Mouse (Mus musculus) CH12.LX (cell line): ENCODE results near the gene Cog2. TPM values are rescaled to one million over a fixed set of nuclear protein-coding genes. Genes with fewer than 3 reads are reported as not detected.

Experiments used
- DNase-seq: peaks from one replicate; pipeline ENCODE4 v3.0.0-alpha.2; 2013; ENCODE audit errors: extremely low read depth
- H3K27ac ChIP-seq: 2 replicates; pipeline ENCODE4 v1.5.1; 2012; ENCODE audit warnings: low read depth, mild to moderate bottlenecking, control low read depth, moderate library complexity; ENCODE audit not compliant: insufficient read depth
- H3K27me3 ChIP-seq: replicated peaks from 2 replicates; pipeline ENCODE3; 2012; ENCODE audit warnings: inconsistent platforms
- H3K36me3 ChIP-seq, 2 experiments: replicated peaks in 1 of 2; 2 replicates each; pipeline versions ENCODE3 to v1.6.1; 2012; ENCODE audit warnings: inconsistent platforms in 1 of 2, low read length in 1 of 2, mild to moderate bottlenecking in 1 of 2, mixed read lengths in 1 of 2, moderate library complexity in 1 of 2; ENCODE audit not compliant: control insufficient read depth in 1 of 2, insufficient read depth in 1 of 2
- H3K4me1 ChIP-seq, 2 experiments: 2 replicates each; pipeline ENCODE4 v1.6.1; 2012; ENCODE audit warnings: inconsistent platforms in 1 of 2, moderate library complexity in 1 of 2; ENCODE audit not compliant: insufficient read depth in 2 of 2, control insufficient read depth in 1 of 2
- H3K4me2 ChIP-seq: 2 replicates; pipeline ENCODE4 v1.6.1; 2012; ENCODE audit warnings: low read depth, mild to moderate bottlenecking, control low read depth; ENCODE audit not compliant: poor library complexity, insufficient read depth, severe bottlenecking
- H3K4me3 ChIP-seq, 3 experiments: fragments of 150-350 bp in 1 of 3; sonication (generic) in 1 of 3; replicated peaks in 1 of 3; 2 replicates each; pipeline versions ENCODE3 to v1.5.1; 2011 to 2012; ENCODE audit warnings: low read depth in 2 of 3, low read length in 2 of 3, mild to moderate bottlenecking in 2 of 3, moderate library complexity in 2 of 3, control low read depth in 1 of 3, improper control_type of control experiment in 1 of 3, inconsistent platforms in 1 of 3, mixed read lengths in 1 of 3; ENCODE audit not compliant: poor library complexity in 1 of 3
- H3K79me2 ChIP-seq: replicated peaks from 2 replicates; pipeline ENCODE4 v1.6.1; 2012; ENCODE audit warnings: mild to moderate bottlenecking, moderate library complexity; ENCODE audit not compliant: control insufficient read depth, poor library complexity, insufficient read depth, severe bottlenecking; ENCODE audit errors: extremely low read depth
- H3K9ac ChIP-seq: 2 replicates; pipeline ENCODE4 v1.6.1; 2012; ENCODE audit warnings: low read depth, mild to moderate bottlenecking, control low read depth, moderate library complexity; ENCODE audit not compliant: insufficient read depth
- H3K9me3 ChIP-seq: replicated peaks from 2 replicates; pipeline ENCODE3; 2012; ENCODE audit warnings: low read length, inconsistent platforms, mixed read lengths
- BHLHE40 ChIP-seq: IDR thresholded peaks from 2 replicates; pipeline ENCODE4 v1.6.1; 2011; ENCODE audit warnings: mild to moderate bottlenecking, low read depth, low read length, improper control_type of control experiment
- CHD1 ChIP-seq: IDR thresholded peaks from 2 replicates; pipeline ENCODE4 v1.6.1; 2012; ENCODE audit warnings: low read depth, low read length, improper control_type of control experiment, inconsistent platforms
- CHD2 ChIP-seq: IDR thresholded peaks from 2 replicates; pipeline ENCODE4 v1.6.1; 2011; ENCODE audit warnings: low read length, improper control_type of control experiment
- E2F4 ChIP-seq: IDR thresholded peaks from 2 replicates; pipeline ENCODE4 v1.6.1; 2011; ENCODE audit warnings: low read depth, low read length, improper control_type of control experiment; ENCODE audit not compliant: insufficient replicate concordance
- ELF1 ChIP-seq: IDR thresholded peaks from 2 replicates; pipeline ENCODE4 v1.6.1; 2014; ENCODE audit warnings: low read depth, mild to moderate bottlenecking, inconsistent platforms, low read length, improper control_type of control experiment
- EP300 ChIP-seq: IDR thresholded peaks from 2 replicates; pipeline ENCODE4 v1.6.1; 2011; ENCODE audit warnings: low read length, improper control_type of control experiment
- ETS1 ChIP-seq: conservative IDR thresholded peaks from 2 replicates; pipeline ENCODE4 v1.6.1; 2012; ENCODE audit warnings: low read depth, mild to moderate bottlenecking, inconsistent platforms, low read length, improper control_type of control experiment, moderate library complexity
- GABPA ChIP-seq: IDR thresholded peaks from 2 replicates; pipeline ENCODE4 v1.6.1; 2012; ENCODE audit warnings: low read depth, low read length, improper control_type of control experiment, inconsistent platforms; ENCODE audit not compliant: insufficient replicate concordance
- IRF4 ChIP-seq: IDR thresholded peaks from 2 replicates; pipeline ENCODE4 v1.6.1; 2014; ENCODE audit warnings: low read depth, mild to moderate bottlenecking, inconsistent platforms, low read length, improper control_type of control experiment
- JUN ChIP-seq: IDR thresholded peaks from 2 replicates; pipeline ENCODE4 v1.6.1; 2011; ENCODE audit warnings: low read depth, mild to moderate bottlenecking, low read length, improper control_type of control experiment, moderate library complexity; ENCODE audit not compliant: insufficient read depth
- JUND ChIP-seq: conservative IDR thresholded peaks from 2 replicates; pipeline ENCODE4 v1.6.1; 2011; ENCODE audit warnings: low read depth, low read length, improper control_type of control experiment
- KAT2A ChIP-seq: IDR thresholded peaks from 2 replicates; pipeline ENCODE4 v1.6.1; 2012; ENCODE audit warnings: low read length, improper control_type of control experiment, inconsistent platforms; ENCODE audit not compliant: insufficient replicate concordance
- MAFK ChIP-seq: IDR thresholded peaks from 2 replicates; pipeline ENCODE4 v1.6.1; 2011; ENCODE audit warnings: low read length, improper control_type of control experiment; ENCODE audit not compliant: insufficient replicate concordance
- MAZ ChIP-seq: IDR thresholded peaks from 2 replicates; pipeline ENCODE4 v1.6.1; 2012; ENCODE audit warnings: low read depth, mild to moderate bottlenecking, inconsistent platforms, low read length, improper control_type of control experiment, moderate library complexity
- MEF2A ChIP-seq: IDR thresholded peaks from 2 replicates; pipeline ENCODE4 v1.6.1; 2014; ENCODE audit warnings: low read depth, mild to moderate bottlenecking, inconsistent platforms, low read length, improper control_type of control experiment, borderline replicate concordance
- MXI1 ChIP-seq: IDR thresholded peaks from 2 replicates; pipeline ENCODE4 v1.6.1; 2011; ENCODE audit warnings: mild to moderate bottlenecking, low read depth, low read length, improper control_type of control experiment
- MYC ChIP-seq: IDR thresholded peaks from 2 replicates; pipeline ENCODE4 v1.6.1; 2011; ENCODE audit warnings: low read depth, mild to moderate bottlenecking, improper control_type of control experiment, low read length
- NELFE ChIP-seq: IDR thresholded peaks from 2 replicates; pipeline ENCODE4 v1.6.1; 2011; ENCODE audit warnings: low read depth, low read length, improper control_type of control experiment
- POLR2A ChIP-seq: IDR thresholded peaks from 2 replicates; pipeline ENCODE4 v1.6.1; 2011; ENCODE audit warnings: low read depth, mild to moderate bottlenecking, improper control_type of control experiment, low read length
- RAD21 ChIP-seq: IDR thresholded peaks from 2 replicates; pipeline ENCODE4 v1.6.1; 2011; ENCODE audit warnings: low read depth, mild to moderate bottlenecking, low read length, improper control_type of control experiment, moderate library complexity
- RCOR1 ChIP-seq: conservative IDR thresholded peaks from 2 replicates; pipeline ENCODE4 v1.6.1; 2012; ENCODE audit warnings: low read depth, mild to moderate bottlenecking, inconsistent platforms, low read length, improper control_type of control experiment
- SIN3A ChIP-seq: IDR thresholded peaks from 2 replicates; pipeline ENCODE4 v1.6.1; 2012; ENCODE audit warnings: low read length, improper control_type of control experiment, inconsistent platforms
- SMC3 ChIP-seq: IDR thresholded peaks from 2 replicates; pipeline ENCODE4 v1.6.1; 2011; ENCODE audit warnings: low read depth, low read length, improper control_type of control experiment
- TBP ChIP-seq: conservative IDR thresholded peaks from 2 replicates; pipeline ENCODE4 v1.6.1; 2011; ENCODE audit warnings: low read depth, low read length, improper control_type of control experiment
- TCF12 ChIP-seq: IDR thresholded peaks from 2 replicates; pipeline ENCODE4 v1.6.1; 2014; ENCODE audit warnings: low read depth, mild to moderate bottlenecking, inconsistent platforms, low read length, improper control_type of control experiment
- UBTF ChIP-seq: IDR thresholded peaks from 2 replicates; pipeline ENCODE4 v1.6.1; 2012; ENCODE audit warnings: low read depth, mild to moderate bottlenecking, inconsistent platforms, low read length, improper control_type of control experiment, moderate library complexity
- USF1 ChIP-seq: IDR thresholded peaks from 2 replicates; pipeline ENCODE4 v1.6.1; 2014; ENCODE audit warnings: low read depth, mild to moderate bottlenecking, inconsistent platforms, low read length, improper control_type of control experiment
- ZKSCAN1 ChIP-seq: IDR thresholded peaks from 2 replicates; pipeline ENCODE4 v1.6.1; 2012; ENCODE audit warnings: low read depth, inconsistent platforms, low read length, improper control_type of control experiment, borderline replicate concordance
- ZMIZ1 ChIP-seq: IDR thresholded peaks from 2 replicates; pipeline ENCODE4 v1.6.1; 2012; ENCODE audit warnings: low read depth, mild to moderate bottlenecking, inconsistent platforms, low read length, improper control_type of control experiment
- dilution Hi-C: fragments of 300-500 bp; cut with MboI; formaldehyde crosslinking; loops from 2 replicates; pipeline ENCODE4 v1.14.3; 2020; ENCODE audit warnings: low sequenced_read_pairs; ENCODE audit not compliant: extremely low pct_unique_long_range_greater_than_20kb, extremely low pct_ligation_motif_present
- in situ Hi-C: fragments of 300-500 bp; cut with MboI; formaldehyde crosslinking; loops from 3 replicates; pipeline ENCODE4 v1.14.3; 2019; ENCODE audit warnings: low sequenced_read_pairs, low pct_ligation_motif_present, low pct_unique_long_range_greater_than_20kb, mixed read lengths
- polyA plus RNA-seq: library from polyadenylated mRNA; unstranded; fragments of >175 nt; gene quantifications from 2 replicates; pipeline ENCODE4 v1.2.1, GENCODE M21; 2012; ENCODE audit warnings: low read depth; ENCODE audit not compliant: insufficient read length
- total RNA-seq, 2 experiments: library from RNA; depleted of rRNA; stranded (reverse); fragments of 300-350 nt in 1 of 2; fragments of >200 nt in 1 of 2; gene quantifications; 2 replicates each; pipeline ENCODE4 v1.2.3; 2012 to 2014

Gene Cog2
- total and polyA plus RNA-seq, 3 experiments = 41.8 to 56.7 (median 55.5) TPM

DNA sequence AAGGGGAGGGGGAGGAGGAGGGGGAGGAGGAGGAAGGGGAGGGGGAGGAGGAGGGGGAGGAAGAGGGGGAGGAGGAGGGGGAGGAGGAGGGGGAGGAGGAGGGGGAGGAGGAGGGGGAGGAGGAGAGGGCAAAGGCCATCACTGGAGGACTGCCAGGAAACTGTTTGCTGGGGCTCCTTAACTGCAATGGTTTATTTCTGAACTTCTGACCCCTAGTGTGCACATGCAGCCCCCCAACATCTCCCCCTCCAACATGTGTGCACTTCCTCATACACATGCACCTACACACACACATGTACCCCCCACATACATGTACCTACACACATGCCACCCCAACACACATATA is 51.8 kb downstream of the Cog2 start:
- Histone ChIP-seq H3K4me2 (no peak overlapping the region), H3K79me2 (no peaks in the 10 kb centered on the region), H3K4me3 (no peak overlapping the region), H3K36me3 (no peaks in the 10 kb centered on the region)
- dilution Hi-C loops = no loop called here
- TF ChIP-seq JUND = no peak
- TF ChIP-seq SIN3A = no peak
- TF ChIP-seq ZKSCAN1 = no peak
- TF ChIP-seq ZMIZ1 = no peak
- no peak for TF ChIP-seq MEF2A
- TF ChIP-seq TBP = no peak
- TF ChIP-seq CHD1 = no peak
- no peak for TF ChIP-seq MAFK
- no peak for TF ChIP-seq NELFE
- no peak for TF ChIP-seq KAT2A
- TF ChIP-seq EP300 = no peak
- no peak for TF ChIP-seq SMC3
- TF ChIP-seq USF1 = no peak
- no peak for TF ChIP-seq JUN
- TF ChIP-seq, all 38 proteins: peak for 0
- H3K27me3 ChIP-seq = peaks cover 34% of the 10 kb centered on the region
- in situ Hi-C loops = no loop called here
- H3K27ac ChIP-seq = no peak overlapping the region
- peaks cover 3% of the 10 kb centered on the region for H3K9me3 ChIP-seq
- DNase-seq = no peak
- peaks cover 10 to 28% of the 10 kb centered on the region in 2 experiments for H3K4me1 ChIP-seq
- H3K9ac ChIP-seq = no peak overlapping the region

- no peaks in the 10 kb centered on the region for H3K36me3 ChIP-seq
- H3K4me1 ChIP-seq = peaks cover 10 to 28% of the 10 kb centered on the region in 2 experiments
- H3K27me3 ChIP-seq = peaks cover 24% of the 10 kb centered on the region
- H3K9ac ChIP-seq = peak overlapping the region; percentile 3
- H3K79me2 ChIP-seq = no peaks in the 10 kb centered on the region
- H3K9me3 ChIP-seq = peaks cover 3% of the 10 kb centered on the region
- peak overlapping the region; percentile 34 to 55 (median 49) for H3K4me3 ChIP-seq
- peak overlapping the region; percentile 38 for H3K4me2 ChIP-seq
- H3K27ac ChIP-seq = peak overlapping the region; percentile 2; the same call in 1 of the 2 replicates
- dilution Hi-C loops (no loop called here), in situ Hi-C loops (no loop called here)
- DNase-seq = peak; percentile 94
- no peak; the same call in 1 of the 2 replicates for TF ChIP-seq BHLHE40
- TF ChIP-seq RAD21 = peak; percentile 80
- no peak for TF ChIP-seq ZMIZ1
- TF ChIP-seq E2F4 = no peak
- no peak for TF ChIP-seq CHD2
- no peak for TF ChIP-seq MEF2A
- TF ChIP-seq SIN3A = peak; percentile 69; the same call in 1 of the 2 replicates
- TF ChIP-seq NELFE = peak; percentile 32; the same call in 1 of the 2 replicates
- peak; percentile 71 for TF ChIP-seq SMC3
- peak; percentile 70 for TF ChIP-seq POLR2A
- no peak for TF ChIP-seq UBTF
- no peak for TF ChIP-seq RCOR1
- TF ChIP-seq MXI1 = no peak
- TF ChIP-seq USF1 = no peak
- no peak for TF ChIP-seq MAZ
- no peak for TF ChIP-seq ETS1
- TF ChIP-seq JUN = peak; percentile 15; the same call in 1 of the 2 replicates
- peak; percentile 33; the same call in 1 of the 2 replicates for TF ChIP-seq IRF4
- peak; percentile 69; the same call in 1 of the 2 replicates for TF ChIP-seq MYC
- TF ChIP-seq TCF12 = peak; percentile 51; the same call in 1 of the 2 replicates
- no peak for TF ChIP-seq GABPA
- peak; percentile 68 for TF ChIP-seq ELF1
- TF ChIP-seq JUND = peak; percentile 37; the same call in 1 of the 2 replicates
These were observed 53.2 kb downstream of the Cog2 start for GRCm38 (mm10) chr8:124573552-124574340.
